Mouse (Mus musculus) right cerebral cortex, adult 2 months (tissue): Measurements from ENCODE around the gene Mpp3.

Source experiments
- DNase-seq, 2 experiments: peaks; one replicate each; pipeline ENCODE4 v3.0.0; 2021 to 2022; ENCODE audit warnings: low spot score in 2 of 2

Gene Mpp3

DNA sequence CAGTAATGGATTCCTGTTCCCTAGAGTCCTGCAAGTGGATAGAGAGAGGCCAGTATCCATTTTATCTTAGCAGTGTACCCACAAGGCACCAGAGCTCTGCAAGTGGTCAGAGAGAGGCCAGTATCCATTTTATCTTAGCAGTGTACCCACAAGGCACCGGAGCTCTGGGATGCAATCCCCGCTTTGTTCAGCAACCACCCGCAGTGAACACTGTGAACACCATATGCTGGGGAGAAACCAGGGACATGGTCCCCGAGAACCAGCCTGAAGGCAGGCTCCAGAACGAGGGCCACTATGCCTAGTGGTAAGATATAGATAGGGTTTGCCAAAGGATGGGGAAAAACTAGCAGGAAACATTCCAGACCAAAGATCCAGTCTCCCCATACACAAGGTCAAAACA, 49.1 kb downstream of the Mpp3 start:
- DNase-seq = no peak

DNA sequence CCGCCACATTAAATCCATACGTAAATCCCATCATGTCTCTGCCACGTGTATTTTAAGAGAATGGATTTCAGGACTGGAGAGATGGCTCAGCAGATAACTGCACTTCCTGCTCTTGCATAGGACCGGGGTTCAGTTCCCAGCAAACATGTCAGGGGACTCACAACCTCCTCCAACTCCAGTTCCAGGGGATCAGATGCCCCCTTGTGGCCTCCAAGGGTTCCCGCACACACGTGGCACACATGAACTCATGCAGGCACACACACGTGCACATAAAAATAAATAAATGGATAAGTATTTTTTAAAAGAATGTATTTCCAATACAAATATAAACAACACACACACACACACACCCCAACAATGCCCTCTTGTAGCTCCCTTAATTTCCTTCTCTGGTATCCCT, 51.3 kb downstream of the Mpp3 start:
- no peak for DNase-seq

DNA sequence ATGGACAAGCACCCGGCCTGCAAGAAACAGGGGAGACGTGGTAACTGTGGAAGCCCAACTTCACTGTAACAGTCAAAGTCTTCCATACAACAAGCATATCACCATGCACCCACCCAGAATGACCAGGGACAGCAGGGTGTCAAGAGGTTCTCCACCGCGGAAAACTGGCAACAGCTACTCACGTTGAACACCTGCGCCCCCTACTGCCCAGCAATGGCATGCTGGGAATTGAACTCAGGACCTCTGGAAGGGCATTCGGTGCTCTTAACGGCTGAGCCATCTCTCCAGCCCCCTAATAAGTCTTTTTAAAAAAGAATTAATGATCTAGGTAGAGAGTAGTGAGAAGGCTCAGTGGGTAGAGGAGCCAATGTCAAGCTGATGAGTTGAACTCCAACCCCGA, 53.3 kb downstream of the Mpp3 start:
- no peak for DNase-seq

DNA sequence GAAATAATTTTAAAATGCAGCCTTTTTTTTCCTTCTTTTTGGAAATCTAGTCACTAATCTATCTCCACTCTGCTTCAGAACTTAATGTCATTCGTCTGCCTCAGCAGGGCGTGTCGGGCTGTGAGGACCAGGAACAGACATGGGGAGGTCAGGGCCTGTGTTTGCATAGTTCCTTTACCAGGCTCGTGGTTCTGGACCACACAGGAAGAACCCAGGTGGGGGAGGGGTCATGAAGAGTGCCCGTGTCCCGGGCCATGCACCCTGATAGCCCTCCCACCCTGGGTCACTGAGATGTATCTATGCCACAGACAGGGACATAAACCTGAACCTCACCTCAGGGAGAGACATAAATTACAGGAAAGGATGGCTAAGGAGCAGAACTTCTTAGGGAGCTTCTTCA, 54.1 kb downstream of the Mpp3 start:
- no peak for DNase-seq

DNA sequence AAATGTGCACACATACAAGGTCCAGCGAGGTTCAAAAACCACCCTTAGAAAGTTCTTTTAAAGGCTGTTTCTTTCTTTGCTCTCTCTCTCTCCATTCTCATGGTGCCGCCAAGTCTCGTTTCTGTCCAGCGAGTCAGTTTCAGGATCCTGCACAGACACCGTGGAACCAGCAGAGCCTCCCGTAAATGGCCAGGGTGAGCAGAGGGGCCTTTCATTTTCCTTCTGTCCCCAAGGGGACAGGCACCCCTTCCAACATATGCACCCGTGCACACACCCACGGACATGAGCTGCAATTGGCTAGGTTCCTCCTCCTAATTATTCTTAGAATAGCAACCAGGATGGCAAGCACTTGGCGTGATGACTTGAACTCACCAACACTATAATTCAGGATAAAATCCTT, 54.8 kb downstream of the Mpp3 start:
- DNase-seq = no peak

DNA sequence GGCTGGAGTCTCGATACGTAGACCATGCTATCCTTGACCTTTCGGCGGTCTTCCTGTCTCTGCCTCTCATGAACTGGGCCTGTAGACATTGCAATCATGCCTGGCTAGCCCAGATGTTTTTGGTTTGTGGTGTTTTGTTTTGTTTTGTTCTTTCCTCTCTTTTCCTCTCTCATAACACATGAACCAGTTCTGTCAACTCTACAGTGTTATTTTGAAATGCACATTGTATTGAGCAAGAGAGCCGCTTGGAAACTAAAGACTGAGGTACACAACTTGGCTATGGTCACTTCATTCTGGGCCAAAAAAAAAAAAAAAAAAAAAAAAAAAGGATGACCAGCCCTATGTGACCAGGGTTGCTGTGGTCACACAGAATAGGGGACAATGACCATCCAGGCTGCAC, 55.6 kb downstream of the Mpp3 start:
- no peak for DNase-seq

DNA sequence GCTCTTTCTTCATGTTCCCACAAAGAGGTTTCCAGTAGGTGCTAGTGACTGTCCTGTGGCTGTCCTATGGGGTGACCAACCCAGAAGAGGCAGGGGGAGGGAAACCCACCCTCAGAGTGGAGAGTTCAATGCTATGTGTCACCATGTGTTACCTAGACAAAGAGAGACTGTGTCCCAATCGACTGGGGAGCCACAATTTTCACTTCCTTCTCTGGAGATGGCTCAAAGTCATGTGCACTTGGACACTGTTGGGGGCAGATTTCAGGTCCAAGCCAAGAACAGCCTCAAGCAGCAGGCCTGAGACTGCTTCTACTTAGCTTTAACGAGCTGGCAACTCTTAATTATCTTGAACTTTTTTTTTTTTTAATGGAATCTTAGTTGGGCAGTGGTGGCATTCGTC, 56.2 kb downstream of the Mpp3 start:
- DNase-seq = no peak

DNA sequence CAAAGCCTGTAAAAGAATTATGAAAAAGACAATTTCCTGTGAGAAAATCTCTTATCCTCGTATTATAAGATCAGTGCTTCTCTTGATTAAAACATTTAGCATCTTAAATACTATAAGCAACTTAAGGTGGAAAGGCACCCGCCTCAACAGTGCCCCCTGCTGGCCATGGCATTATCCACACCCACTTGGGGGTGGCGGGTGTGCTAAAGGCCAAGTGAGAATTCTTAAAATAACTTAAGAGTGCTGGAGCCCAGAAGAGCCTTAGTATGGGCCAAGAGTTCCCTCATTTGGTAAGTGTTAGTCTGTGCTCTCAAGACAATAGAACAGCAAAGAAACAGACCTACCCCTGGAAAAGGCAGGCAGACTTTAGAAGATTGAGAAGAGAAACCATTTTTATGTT, 56.9 kb downstream of the Mpp3 start:
- DNase-seq = no peak

DNA sequence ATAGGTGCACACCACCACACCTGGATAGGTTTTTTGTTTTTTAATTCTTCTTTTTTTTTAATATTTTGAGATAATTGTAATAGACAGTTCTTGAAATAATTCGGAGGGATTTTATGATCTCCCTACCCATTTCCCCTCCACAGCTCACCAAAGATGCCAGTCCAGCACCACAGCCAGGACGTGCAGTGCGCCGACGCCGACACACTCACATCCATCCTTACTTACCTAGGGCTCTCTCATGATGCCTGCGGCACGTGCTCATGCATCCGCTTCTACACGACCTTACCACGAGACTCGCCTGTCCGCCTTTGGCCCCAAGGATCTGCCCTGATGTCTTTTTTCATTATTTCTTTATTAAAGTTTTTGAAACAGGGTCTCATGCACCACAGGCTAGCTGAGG, 58.4 kb downstream of the Mpp3 start:
- DNase-seq = no peak

DNA sequence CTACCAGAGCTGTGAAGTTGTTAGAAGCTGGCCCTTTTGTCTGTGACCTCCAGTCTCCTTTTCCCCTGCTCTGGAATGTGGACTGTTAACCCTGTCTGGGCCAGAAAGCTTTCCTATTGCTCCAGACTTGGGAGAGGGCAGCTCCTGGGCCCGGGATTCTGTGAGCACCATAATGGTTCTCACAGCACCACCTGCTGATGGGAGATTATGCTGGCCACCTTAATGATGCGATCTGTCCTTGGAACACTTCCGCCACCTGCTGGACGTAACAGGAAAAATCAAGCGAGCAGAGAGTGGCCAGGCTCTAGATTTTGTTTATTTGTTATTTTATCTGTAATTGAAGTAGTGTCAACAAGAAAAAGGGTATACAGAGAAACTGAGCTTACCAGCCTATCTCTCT, 59.5 kb downstream of the Mpp3 start:
- peak; percentile 87 to 90 for DNase-seq

DNA sequence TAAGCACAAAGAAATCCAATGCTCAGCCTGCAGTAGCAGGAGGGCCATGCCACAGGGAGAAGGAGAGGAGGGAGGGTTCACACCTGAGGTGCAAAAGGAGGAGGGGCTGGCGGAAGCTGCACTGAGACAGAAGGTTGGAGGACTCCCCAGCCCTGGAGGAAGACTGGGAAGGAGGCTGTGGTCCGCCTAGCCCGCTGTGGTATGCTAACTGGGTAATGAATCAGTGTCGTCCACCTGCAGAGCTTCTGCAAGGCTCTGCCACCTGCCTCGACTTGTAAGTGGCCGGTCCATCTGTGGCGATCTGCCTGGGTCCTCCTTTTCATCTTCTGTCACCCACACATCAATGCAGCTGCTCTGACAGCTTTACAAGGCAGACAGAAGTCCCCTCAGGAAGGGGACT, 60.0 kb downstream of the Mpp3 start:
- no peak for DNase-seq

DNA sequence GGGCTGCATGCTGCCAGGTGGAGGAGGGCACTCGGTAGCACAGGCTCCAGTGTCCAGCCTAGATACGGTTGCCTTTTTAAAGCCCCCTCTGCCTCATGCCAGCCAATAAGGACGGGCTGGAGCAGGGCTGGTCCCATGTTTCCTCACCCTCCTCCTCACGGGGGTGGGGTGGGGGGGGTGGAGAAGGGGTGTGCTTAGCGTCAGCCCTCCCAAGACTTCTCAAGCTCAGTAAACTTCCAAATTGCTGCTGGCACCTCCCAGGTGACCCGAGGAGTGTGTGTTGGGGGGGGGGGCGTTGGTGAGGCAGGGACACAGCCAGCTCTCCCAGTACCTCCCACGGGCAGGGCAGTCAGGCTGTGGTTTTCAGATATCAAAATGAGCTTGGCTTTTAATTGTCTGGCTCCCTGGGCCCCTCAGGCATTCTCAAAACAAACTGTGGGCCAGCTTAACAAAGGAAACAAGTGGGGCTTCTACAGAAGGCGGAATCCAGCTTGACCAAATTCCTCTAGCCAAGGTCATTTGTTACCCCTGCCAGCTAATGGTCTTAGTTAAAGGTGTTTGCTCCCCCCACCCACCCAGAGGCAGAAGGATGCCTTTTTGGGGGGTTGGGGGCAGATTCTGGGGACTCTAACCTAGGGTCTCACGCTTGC, 61.2 kb downstream of the Mpp3 start, which contains the start of gene Sost:
TSS of gene Sost (minus strand) at position 51 of the 650 bp plus-strand sequence.
- DNase-seq = no peak

DNA sequence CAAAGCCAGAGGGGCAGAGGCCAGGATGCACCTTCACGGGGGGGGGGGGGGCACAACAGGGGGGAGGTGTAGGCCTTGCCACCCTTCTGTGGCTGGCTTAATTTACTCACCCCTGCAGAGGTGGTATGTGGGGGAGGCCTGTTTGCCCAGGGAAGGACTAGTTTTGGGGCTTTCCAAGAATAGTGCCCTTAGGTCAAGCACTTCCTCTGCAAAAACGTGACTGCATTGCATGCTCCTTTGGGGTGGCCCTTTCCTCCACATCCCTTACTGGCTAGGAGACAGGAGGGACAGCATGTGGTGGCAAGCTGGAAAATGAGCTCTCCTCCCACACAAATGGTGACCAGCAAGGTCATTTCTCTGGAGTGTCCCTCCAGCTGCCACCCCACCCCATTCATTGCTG, 62.7 kb downstream of the Mpp3 start:
- DNase-seq = no peak

DNA sequence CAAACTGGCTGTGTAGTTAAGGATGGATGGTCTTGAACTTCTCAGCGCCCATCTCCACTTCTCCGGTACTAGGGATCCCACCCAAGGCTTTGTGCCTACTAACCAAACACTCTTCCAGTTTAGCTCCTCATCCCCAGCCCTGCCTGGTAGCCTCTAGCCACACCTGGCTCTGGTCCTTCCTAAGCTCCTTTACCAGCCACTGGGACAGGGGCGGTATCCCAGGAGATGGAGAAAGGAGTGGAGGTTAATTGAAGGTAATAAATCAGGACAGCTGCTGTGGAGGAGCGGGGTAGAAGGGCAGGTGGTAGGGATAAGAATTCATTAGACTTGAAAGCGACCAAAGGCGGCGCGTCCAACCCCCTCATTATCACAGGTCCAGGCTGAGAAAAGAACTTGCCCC, 63.6 kb downstream of the Mpp3 start:
- no peak for DNase-seq

DNA sequence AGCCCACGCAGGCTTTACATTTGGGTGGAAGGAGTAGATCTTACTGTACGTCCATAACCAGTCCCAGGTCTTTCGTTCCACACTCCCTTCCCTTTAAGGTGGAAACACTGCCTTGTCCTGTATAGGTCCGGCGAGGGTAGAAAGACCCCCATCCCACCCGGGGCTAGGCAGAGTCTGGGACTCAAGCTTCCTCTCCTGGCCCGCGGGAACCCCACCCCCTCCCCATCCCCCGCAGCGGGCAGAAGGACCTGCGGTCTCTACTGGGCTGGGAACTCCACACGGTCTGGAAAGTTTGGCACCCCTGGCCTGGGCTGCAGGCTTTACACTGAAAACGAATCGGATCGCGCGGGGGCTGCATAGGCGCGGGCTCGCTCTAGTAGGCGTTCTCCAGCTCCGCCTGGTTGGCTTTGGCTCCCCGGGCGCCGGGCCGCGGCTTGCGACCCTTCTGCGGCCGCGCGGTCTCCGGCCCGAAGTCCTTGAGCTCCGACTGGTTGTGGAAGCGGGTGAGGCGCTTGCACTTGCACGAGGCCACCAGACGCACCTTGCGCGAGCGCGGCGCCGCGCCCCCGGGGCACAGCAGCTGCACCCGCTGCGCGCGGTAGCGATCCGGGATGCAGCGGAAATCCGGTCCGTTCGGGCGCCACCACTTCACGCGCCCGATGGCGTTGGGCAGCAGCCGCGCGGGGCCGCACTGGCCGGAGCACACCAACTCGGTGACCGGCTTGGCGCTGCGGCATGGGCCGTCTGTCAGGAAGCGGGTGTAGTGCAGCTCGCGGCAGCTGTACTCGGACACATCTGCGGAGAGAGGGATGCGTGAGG, 64.6 kb downstream of the Mpp3 start:
- no peak for DNase-seq

DNA sequence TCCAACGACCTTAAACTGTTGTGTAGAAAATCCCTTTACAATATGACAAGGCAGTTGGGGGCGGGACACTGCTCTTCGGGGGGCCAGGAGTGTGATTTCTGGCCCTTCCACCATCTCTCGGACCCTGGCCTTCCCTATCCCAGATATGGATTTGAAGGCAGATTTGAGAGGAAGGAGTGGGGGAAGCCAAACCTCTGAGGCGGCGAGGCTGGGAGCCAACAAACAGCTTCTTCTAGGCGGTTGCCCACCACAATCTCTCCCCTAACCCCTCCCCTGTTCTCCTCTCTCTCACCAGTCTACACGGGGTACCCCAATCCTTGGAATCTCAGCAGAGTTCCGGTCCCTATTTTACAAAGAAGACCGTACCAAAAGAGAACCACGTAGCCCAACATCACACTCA, 65.2 kb downstream of the Mpp3 start:
- no peak for DNase-seq

DNA sequence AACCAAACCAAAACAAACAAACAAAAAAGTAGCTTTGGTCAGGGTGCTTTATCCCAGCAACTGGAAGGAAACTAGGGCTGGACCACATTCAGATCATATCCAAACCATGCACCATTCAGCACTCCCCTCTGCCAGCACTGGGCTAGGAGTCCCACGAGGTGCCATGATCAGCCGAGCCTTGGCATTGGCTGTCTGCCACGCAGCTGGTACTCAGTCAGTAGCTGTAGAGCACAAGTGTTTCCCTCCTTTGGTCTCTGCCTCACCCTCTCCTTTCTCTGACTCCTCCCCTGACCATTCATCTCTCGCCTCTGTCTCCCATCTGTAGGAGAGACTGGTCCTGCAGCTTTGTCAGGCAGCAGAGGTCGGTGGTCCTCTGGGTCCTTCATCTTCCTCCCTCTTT, 70.8 kb downstream of the Mpp3 start:
- DNase-seq = no peak

DNA sequence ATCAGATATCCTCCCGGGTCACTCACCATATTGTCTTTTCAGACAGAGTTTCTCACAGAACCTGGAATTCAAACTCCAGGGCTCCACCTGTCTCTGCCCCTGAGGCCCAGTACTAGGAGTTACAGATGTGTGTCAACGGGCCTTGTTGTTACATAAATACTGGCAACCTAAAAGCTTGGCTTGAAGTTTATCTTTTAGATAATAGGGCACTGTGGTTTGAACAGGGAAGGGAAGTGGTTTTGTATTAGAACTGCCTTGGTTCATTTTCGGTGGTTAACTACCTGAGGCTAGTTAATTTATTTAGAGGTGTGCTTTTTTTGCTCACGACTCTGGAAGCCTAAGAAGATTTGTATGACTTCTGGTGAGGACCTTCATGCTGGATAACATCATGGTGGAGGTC, 74.8 kb downstream of the Mpp3 start:
- no peak for DNase-seq

DNA sequence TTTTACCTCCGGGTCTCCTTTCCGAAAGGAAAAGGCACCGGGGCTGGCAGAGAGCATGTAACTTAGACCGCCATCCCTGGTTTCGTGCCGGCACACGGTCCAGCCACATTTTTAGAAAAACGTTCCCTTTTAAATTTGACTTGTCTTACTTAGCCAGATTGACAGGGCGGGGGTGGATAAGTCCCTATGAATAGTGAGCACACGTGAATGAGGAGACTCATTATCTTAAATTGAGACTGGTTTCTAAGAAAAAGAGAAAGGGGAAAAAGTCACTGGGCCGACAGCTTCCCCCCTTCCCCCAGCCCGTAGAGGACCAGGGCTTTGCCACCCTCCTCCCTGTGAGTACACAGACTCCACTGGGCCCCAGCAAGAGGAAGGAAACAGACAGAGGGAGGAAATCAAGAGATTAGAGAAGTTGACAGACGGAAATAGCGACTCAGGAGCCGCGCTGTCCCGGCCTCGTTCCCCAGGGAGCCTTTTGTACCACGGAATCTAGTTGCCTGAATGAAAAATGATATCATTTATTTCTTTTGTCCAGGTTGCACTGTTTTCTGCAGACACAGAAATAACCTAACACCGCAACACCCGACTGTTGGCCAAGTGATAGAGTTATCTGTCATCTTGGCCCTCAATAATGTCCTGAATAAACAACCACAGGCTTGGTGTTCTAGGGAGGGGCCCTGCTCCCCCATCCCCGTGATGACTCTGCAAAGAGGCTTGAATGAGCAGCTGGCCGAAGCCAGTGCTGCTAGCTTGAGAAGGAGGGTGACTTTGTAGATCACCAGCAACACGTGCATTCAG, 75.5 kb downstream of the Mpp3 start:
- DNase-seq = no peak

DNA sequence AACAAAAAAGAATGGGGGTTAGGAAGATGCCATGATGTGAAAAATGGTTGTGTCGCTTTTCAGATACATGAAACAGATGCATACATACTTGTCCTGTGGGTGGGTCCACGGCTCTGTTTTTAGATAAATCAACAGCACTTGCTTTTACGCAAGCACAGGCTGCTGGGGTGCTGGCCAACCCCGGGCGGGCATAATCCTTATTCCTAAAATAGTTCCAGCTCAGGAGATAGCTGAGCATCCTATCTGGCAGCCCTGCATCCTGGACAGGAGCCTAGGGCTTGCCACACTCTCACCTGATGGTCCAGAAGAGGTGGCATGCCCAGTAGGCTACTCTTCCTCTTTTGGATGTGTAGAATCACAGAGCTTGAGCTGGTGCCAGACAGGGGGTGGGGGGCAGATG, 78.2 kb downstream of the Mpp3 start:
- DNase-seq = no peak
